10 mouse cellular contexts compared by ENCODE assay signal in genomic region chr4:118642346-118643190, GRCm38 (mm10). TPM values are rescaled to one million over a fixed set of nuclear protein-coding genes. Genes with fewer than 3 reads are reported as not detected.
DNase-seq lines count a peak whose midpoint lies in the region; ATAC-seq and TF ChIP-seq lines count a peak whose summit lies in the region.
"Had no signal": no experiment of that assay in that cellular context is flagged by ENCODE, and none has a peak within 500 bp of the region (broad histone marks: within the 10 kb centered on the region; RNA-seq: fewer than 3 reads in every experiment).

No protein-coding gene starts in this region.

- H3K36me3 ChIP-seq in hindbrain, embryonic 14.5 days (replicated peaks; ENCODE audit: control insufficient read depth, insufficient read depth): no peaks in the 10 kb centered on the region
- no peaks in the 10 kb centered on the region for H3K36me3 ChIP-seq in hindbrain, embryonic 10.5 days
- H3K36me3 ChIP-seq in midbrain, embryonic 16.5 days (ENCODE audit: control insufficient read depth, insufficient read depth, low read length): no peaks in the 10 kb centered on the region
- H3K36me3 ChIP-seq in midbrain, embryonic 15.5 days (replicated peaks): no peaks in the 10 kb centered on the region
- H3K36me3 ChIP-seq in heart, postnatal 0 days (replicated peaks; ENCODE audit: control insufficient read depth, insufficient read depth, low read length): no peaks in the 10 kb centered on the region

- no peak overlapping the region for H3K4me2 ChIP-seq in hindbrain, embryonic 14.5 days (replicated peaks)
- H3K4me2 ChIP-seq in midbrain, embryonic 16.5 days (ENCODE audit: low read length): no peak overlapping the region
- no peak overlapping the region for H3K4me2 ChIP-seq in midbrain, embryonic 15.5 days
- H3K4me2 ChIP-seq in heart, postnatal 0 days (ENCODE audit: low read depth, low read length): peak overlapping the region; percentile 31; the same call in 1 of the 2 replicates

- ATAC-seq in hindbrain, embryonic 14.5 days (ENCODE audit: low FRiP score): peak; percentile 69
- ATAC-seq in midbrain, embryonic 16.5 days: 0 out of 2 replicates have a peak, but pooled peaks have one; percentile 32
- ATAC-seq in midbrain, embryonic 15.5 days (replicated peaks): no peak
- ATAC-seq in heart, postnatal 0 days (ENCODE audit: insufficient read depth, low read depth): no peak
- ATAC-seq: inflammation-experienced regulatory T-cells, adult 6 months had no signal

- H3K4me1 ChIP-seq in hindbrain, embryonic 14.5 days (replicated peaks; ENCODE audit: control insufficient read depth, insufficient read depth, low read length): no peaks in the 10 kb centered on the region
- no peaks in the 10 kb centered on the region for H3K4me1 ChIP-seq in hindbrain, embryonic 10.5 days (replicated peaks)
- no peaks in the 10 kb centered on the region for H3K4me1 ChIP-seq in midbrain, embryonic 16.5 days (ENCODE audit: control insufficient read depth, insufficient read depth, low read length)
- no peaks in the 10 kb centered on the region for H3K4me1 ChIP-seq in midbrain, embryonic 15.5 days
- no peaks in the 10 kb centered on the region; the same call in 1 of the 2 replicates for H3K4me1 ChIP-seq in heart, postnatal 0 days (ENCODE audit: control insufficient read depth, insufficient read depth)
- H3K4me1 ChIP-seq in cerebellum, adult 2 months (ENCODE audit: control insufficient read depth, insufficient read depth, low read length): no peaks in the 10 kb centered on the region; the same call in 1 of the 2 replicates

- no peak for TF ChIP-seq POLR2A in cerebellum, adult 2 months (IDR thresholded peaks at IDR 0.05; ENCODE audit: borderline replicate concordance, insufficient read depth, low read length)

- DNase-seq in hindbrain, embryonic 14.5 days (ENCODE audit: low spot score): peak; percentile 57
- DNase-seq in hindbrain, embryonic 10.5 days (ENCODE audit: low spot score): no peak
- peak; percentile 9 for DNase-seq in heart, postnatal 0 days (ENCODE audit: low spot score)
- DNase-seq in retina, postnatal 1 day: peak; percentile 36
- no peak for DNase-seq in cerebellum, adult 2 months
- no peak for DNase-seq in cerebellum, adult 9-11 months

- no peak overlapping the region for H3K4me3 ChIP-seq in hindbrain, embryonic 14.5 days (replicated peaks; ENCODE audit: low read length)
- no peak overlapping the region for H3K4me3 ChIP-seq in hindbrain, embryonic 10.5 days
- H3K4me3 ChIP-seq in midbrain, embryonic 16.5 days (ENCODE audit: low read depth, low read length): no peak overlapping the region
- no peak overlapping the region for H3K4me3 ChIP-seq in midbrain, embryonic 15.5 days
- H3K4me3 ChIP-seq in heart, postnatal 0 days (ENCODE audit: low read depth, low read length): no peak overlapping the region
- H3K4me3 ChIP-seq in cerebellum, adult 2 months (replicated peaks; ENCODE audit: insufficient read depth, low read depth, low read length): no peak overlapping the region

- no peak overlapping the region for H3K9ac ChIP-seq in hindbrain, embryonic 14.5 days
- H3K9ac ChIP-seq in midbrain, embryonic 16.5 days (ENCODE audit: low read depth, low read length): no peak overlapping the region; the same call in 1 of the 2 replicates
- no peak overlapping the region for H3K9ac ChIP-seq in midbrain, embryonic 15.5 days
- H3K9ac ChIP-seq in heart, postnatal 0 days (replicated peaks; ENCODE audit: low read depth, low read length): no peak overlapping the region

- no peaks in the 10 kb centered on the region for H3K27me3 ChIP-seq in hindbrain, embryonic 14.5 days (ENCODE audit: control insufficient read depth, insufficient read depth, low read length)
- H3K27me3 ChIP-seq in hindbrain, embryonic 10.5 days (ENCODE audit: insufficient read depth, poor library complexity, severe bottlenecking): no peaks in the 10 kb centered on the region
- H3K27me3 ChIP-seq in midbrain, embryonic 16.5 days (ENCODE audit: control insufficient read depth, insufficient read depth, low read depth, low read length): no peaks in the 10 kb centered on the region
- H3K27me3 ChIP-seq in midbrain, embryonic 15.5 days (replicated peaks): no peaks in the 10 kb centered on the region
- H3K27me3 ChIP-seq in heart, postnatal 0 days (ENCODE audit: control insufficient read depth, insufficient read depth, low read length): no peaks in the 10 kb centered on the region
- H3K27me3 ChIP-seq in cerebellum, adult 2 months (ENCODE audit: control insufficient read depth, insufficient read depth, low read length): no peaks in the 10 kb centered on the region

- TF ChIP-seq CTCF in heart, postnatal 0 days (IDR thresholded peaks at IDR 0.05; ENCODE audit: low read depth): no peak
- no peak for TF ChIP-seq CTCF in cerebellum, adult 2 months (IDR thresholded peaks at IDR 0.05; ENCODE audit: borderline replicate concordance, insufficient read depth, low read depth, low read length)

- no peak overlapping the region for H3K27ac ChIP-seq in hindbrain, embryonic 14.5 days
- H3K27ac ChIP-seq in hindbrain, embryonic 10.5 days: no peak overlapping the region
- no peak overlapping the region for H3K27ac ChIP-seq in midbrain, embryonic 16.5 days (ENCODE audit: low read length)
- H3K27ac ChIP-seq in midbrain, embryonic 15.5 days: no peak overlapping the region
- H3K27ac ChIP-seq in heart, postnatal 0 days (ENCODE audit: low read depth): peak overlapping the region; percentile 64
- no peak overlapping the region for H3K27ac ChIP-seq in cerebellum, adult 2 months (ENCODE audit: insufficient read depth, low read length)

- 46% methylated on average over 20 of the region's 20 CpGs for WGBS in hindbrain, embryonic 14.5 days
- WGBS in hindbrain, embryonic 10.5 days: 58% methylated on average over 20 of the region's 20 CpGs
- WGBS in midbrain, embryonic 16.5 days: 42% methylated on average over 20 of the region's 20 CpGs
- WGBS in midbrain, embryonic 15.5 days: 44% methylated on average over 20 of the region's 20 CpGs
- WGBS in heart, postnatal 0 days: 27% methylated on average over 20 of the region's 20 CpGs
- WGBS in cerebellum, adult 2 months: 10% methylated on average over 20 of the region's 20 CpGs

- peak; percentile 63; the same call in 1 of the 2 replicates for TF ChIP-seq EP300 in heart, postnatal 0 days (IDR thresholded peaks at IDR 0.05; ENCODE audit: low read depth)

- no peaks in the 10 kb centered on the region for H3K9me3 ChIP-seq in hindbrain, embryonic 14.5 days (ENCODE audit: control insufficient read depth, low read length)
- no peaks in the 10 kb centered on the region for H3K9me3 ChIP-seq in hindbrain, embryonic 10.5 days
- H3K9me3 ChIP-seq in midbrain, embryonic 16.5 days (replicated peaks; ENCODE audit: control insufficient read depth, low read length, poor library complexity, severe bottlenecking): no peaks in the 10 kb centered on the region
- no peaks in the 10 kb centered on the region for H3K9me3 ChIP-seq in midbrain, embryonic 15.5 days
- no peaks in the 10 kb centered on the region for H3K9me3 ChIP-seq in heart, postnatal 0 days (replicated peaks; ENCODE audit: control insufficient read depth, low read length)

RNA-seq across cellular contexts. Expression of gene Olfr62, which starts 16.2 kb away (rescaled TPM):
- polyA plus RNA-seq in hindbrain, embryonic 14.5 days (2014; fragmentation: Nextera tagmentation; extraction: Ambion mirVana): not detected in 2 replicates
- not detected in 2 replicates for polyA plus RNA-seq in hindbrain, embryonic 10.5 days (2016; fragmentation: Nextera tagmentation; extraction: Ambion mirVana)
- not detected in 2 replicates for polyA plus RNA-seq in midbrain, embryonic 16.5 days (2015; fragmentation: Nextera tagmentation; extraction: Ambion mirVana)
- polyA plus RNA-seq in midbrain, embryonic 15.5 days (2015; fragmentation: Nextera tagmentation; extraction: Ambion mirVana): not detected in 2 replicates
- not detected in 2 replicates for total RNA-seq in heart, postnatal 0 days (2014; rRNA removed; ENCODE audit: low replicate concordance)
- not detected in 2 replicates for polyA plus RNA-seq in heart, postnatal 0 days (2015; fragmentation: Nextera tagmentation; extraction: Ambion mirVana)
- polyA plus RNA-seq in cerebellum, adult 2 months (2012; rRNA removed): not detected in 2 replicates
- polyA plus RNA-seq: cortical plate, adult 2 months; inflammation-experienced regulatory T-cells, adult 6 months had no signal

RNA-seq across cellular contexts. Expression of gene Ebna1bp2, which starts 22.0 kb away (rescaled TPM):
- 102 TPM in 2 replicates for polyA plus RNA-seq in hindbrain, embryonic 14.5 days (2014; fragmentation: Nextera tagmentation; extraction: Ambion mirVana)
- polyA plus RNA-seq in hindbrain, embryonic 10.5 days (2016; fragmentation: Nextera tagmentation; extraction: Ambion mirVana): 148 and 192 TPM in 2 replicates
- polyA plus RNA-seq in midbrain, embryonic 16.5 days (2015; fragmentation: Nextera tagmentation; extraction: Ambion mirVana): 84.8 and 98.6 TPM in 2 replicates
- 88.3 and 91.6 TPM in 2 replicates for polyA plus RNA-seq in midbrain, embryonic 15.5 days (2015; fragmentation: Nextera tagmentation; extraction: Ambion mirVana)
- total RNA-seq in heart, postnatal 0 days (2014; rRNA removed; ENCODE audit: low replicate concordance): 5.9 and 49.2 TPM in 2 replicates
- polyA plus RNA-seq in heart, postnatal 0 days (2015; fragmentation: Nextera tagmentation; extraction: Ambion mirVana): 64.4 and 68.9 TPM in 2 replicates
- 61.9 and 64.0 TPM in 2 replicates for polyA plus RNA-seq in cerebellum, adult 2 months (2012; rRNA removed)

RNA-seq across cellular contexts. Expression of gene Cfap57, which starts 22.0 kb away (rescaled TPM):
- polyA plus RNA-seq in hindbrain, embryonic 14.5 days (2014; fragmentation: Nextera tagmentation; extraction: Ambion mirVana): 1.7 and 3.1 TPM in 2 replicates
- 0.71 and 1.3 TPM in 2 replicates for polyA plus RNA-seq in hindbrain, embryonic 10.5 days (2016; fragmentation: Nextera tagmentation; extraction: Ambion mirVana)
- 2.0 and 2.5 TPM in 2 replicates for polyA plus RNA-seq in midbrain, embryonic 16.5 days (2015; fragmentation: Nextera tagmentation; extraction: Ambion mirVana)
- 2.1 and 2.3 TPM in 2 replicates for polyA plus RNA-seq in midbrain, embryonic 15.5 days (2015; fragmentation: Nextera tagmentation; extraction: Ambion mirVana)
- 0.12 TPM in 1 of 2 replicates, not detected in the other for total RNA-seq in heart, postnatal 0 days (2014; rRNA removed; ENCODE audit: low replicate concordance)
- polyA plus RNA-seq in heart, postnatal 0 days (2015; fragmentation: Nextera tagmentation; extraction: Ambion mirVana): 0.07 and 0.11 TPM in 2 replicates
- 0.27 and 0.36 TPM in 2 replicates for polyA plus RNA-seq in cerebellum, adult 2 months (2012; rRNA removed)

RNA-seq across cellular contexts. Expression of gene Olfr1342, which starts 50.0 kb away (rescaled TPM):
- polyA plus RNA-seq in hindbrain, embryonic 14.5 days (2014; fragmentation: Nextera tagmentation; extraction: Ambion mirVana): not detected in 2 replicates
- polyA plus RNA-seq in hindbrain, embryonic 10.5 days (2016; fragmentation: Nextera tagmentation; extraction: Ambion mirVana): not detected in 2 replicates
- polyA plus RNA-seq in midbrain, embryonic 16.5 days (2015; fragmentation: Nextera tagmentation; extraction: Ambion mirVana): not detected in 2 replicates
- polyA plus RNA-seq in midbrain, embryonic 15.5 days (2015; fragmentation: Nextera tagmentation; extraction: Ambion mirVana): not detected in 2 replicates
- total RNA-seq in heart, postnatal 0 days (2014; rRNA removed; ENCODE audit: low replicate concordance): not detected in 2 replicates
- not detected in 2 replicates for polyA plus RNA-seq in heart, postnatal 0 days (2015; fragmentation: Nextera tagmentation; extraction: Ambion mirVana)
- polyA plus RNA-seq in cerebellum, adult 2 months (2012; rRNA removed): not detected in 2 replicates
- polyA plus RNA-seq: cortical plate, adult 2 months; inflammation-experienced regulatory T-cells, adult 6 months had no signal

Comparison
In these comparisons a context has a peak if more than half of its experiments do, and no peak if none do; other contexts are left out.
1. ATAC-seq: peak in hindbrain, embryonic 14.5 days (single experiment) and midbrain, embryonic 16.5 days (single experiment); none in midbrain, embryonic 15.5 days (single experiment) and heart, postnatal 0 days (single experiment).
2. DNase-seq: peak in hindbrain, embryonic 14.5 days (single experiment), heart, postnatal 0 days (single experiment) and retina, postnatal 1 day (single experiment); none in hindbrain, embryonic 10.5 days (single experiment), cerebellum, adult 2 months (0 of 2) and cerebellum, adult 9-11 months (single experiment).